Mouse (Mus musculus) E14TG2a.4 (cell line): ENCODE results near the gene Pdzd2.

ENCODE experiments used
- CTCF ChIP-seq: conservative IDR thresholded peaks from 2 replicates; pipeline ENCODE4 v1.5.1; 2014; ENCODE audit warnings: low read length
- NANOG ChIP-seq: IDR thresholded peaks from 2 replicates; pipeline ENCODE4 v1.6.1; 2014; ENCODE audit warnings: borderline replicate concordance, low read length, mixed read lengths
- POU5F1 ChIP-seq: IDR thresholded peaks from 2 replicates; pipeline ENCODE4 v1.6.1; 2014; ENCODE audit warnings: low read length, borderline replicate concordance

DNA sequence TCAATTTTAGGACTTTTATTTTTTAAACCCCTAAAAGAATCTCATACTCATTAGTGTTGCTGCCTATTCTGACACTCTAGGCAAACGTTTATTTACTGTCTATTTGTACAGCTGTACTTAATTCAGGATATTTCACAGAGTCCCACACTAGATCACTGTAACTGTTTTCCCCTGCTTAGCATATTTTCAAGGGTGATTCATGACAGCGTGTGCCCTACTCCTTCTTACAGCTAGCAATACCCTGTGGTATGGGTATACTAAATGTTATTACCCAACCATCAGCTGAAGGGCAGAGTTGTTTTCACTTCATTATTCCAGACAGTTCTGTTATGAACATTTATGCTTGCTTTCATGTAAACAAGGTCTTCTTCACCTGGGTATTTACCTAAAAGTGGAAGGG lies 423.7 kb downstream of the Pdzd2 start:
- no peak for TF ChIP-seq CTCF
- TF ChIP-seq POU5F1: no peak
- TF ChIP-seq NANOG: no peak
